Mouse (Mus musculus) lung, postnatal 0 days (tissue): ENCODE measurements at regions not wholly inside any gene's neighbourhood (a gene's known extent, or its start where the extent isn't known, plus 50 kb on each side); places are given as distances from the start of the nearest gene placed in this dataset.
A peak's percentile ranks its signal among the peaks of the same experiment; 100 is the strongest.

Source experiments
- CTCF ChIP-seq: IDR thresholded peaks from 2 replicates; pipeline ENCODE4 v1.5.1; 2016; ENCODE audit warnings: antibody characterized with exemption, mild to moderate bottlenecking
- EP300 ChIP-seq: IDR thresholded peaks from 2 replicates; pipeline ENCODE4 v1.6.1; 2016; ENCODE audit warnings: antibody characterized with exemption, mild to moderate bottlenecking, control low read depth

GRCm38 (mm10) chr9:41447902-41448301, 286.4 kb upstream of the Ubash3b start:
- no peak for TF ChIP-seq CTCF
- 0 out of 2 replicates have a peak, but pooled peaks have one; percentile 6 for TF ChIP-seq EP300
